Mouse (Mus musculus): ENCODE data around the gene Gatad1. TPM values are rescaled to one million over a fixed set of nuclear protein-coding genes. Genes with fewer than 3 reads are reported as not detected.

Gatad1 gene
- polyA plus RNA-seq, 1 experiment, result 125 TPM

GRCm38 (mm10) chr5:3651621-3652020 is 5.4 kb downstream of the Gatad1 start:
- no peaks in the 10 kb centered on the region for H3K27me3 ChIP-seq (ENCODE audit: control insufficient read depth, insufficient read depth, insufficient read length)
- H3ac ChIP-seq (ENCODE audit: control insufficient read depth, insufficient read length, low read depth), result no peak overlapping the region
- H3K79me2 ChIP-seq (ENCODE audit: control insufficient read depth, insufficient read depth), result peaks cover 5% of the 10 kb centered on the region
- H3K79me3 ChIP-seq (ENCODE audit: low read depth), result peaks cover 2% of the 10 kb centered on the region
- H3K36me3 ChIP-seq (ENCODE audit: control insufficient read depth, insufficient read depth), result no peaks in the 10 kb centered on the region
- TF ChIP-seq USF1 (IDR thresholded peaks at IDR 0.05; ENCODE audit: low read depth) (no peak), MYOG (IDR thresholded peaks at IDR 0.05; ENCODE audit: control insufficient read depth, extremely low read depth, insufficient read length) (no peak), CTCF (IDR thresholded peaks at IDR 0.05; ENCODE audit: control insufficient read depth, insufficient read depth, insufficient read length) (no peak), MAX (IDR thresholded peaks at IDR 0.05) (no peak), CEBPB (IDR thresholded peaks at IDR 0.05; ENCODE audit: low read depth) (no peak), FOSL1 (IDR thresholded peaks at IDR 0.05; ENCODE audit: insufficient read depth, low read length, poor library complexity, severe bottlenecking) (no peak), MYOD1 (IDR thresholded peaks at IDR 0.05; ENCODE audit: control insufficient read depth, insufficient read length, low read depth) (no peak)
- no peak overlapping the region for H3K4me3 ChIP-seq (ENCODE audit: insufficient read depth, poor library complexity, severe bottlenecking)

GRCm38 (mm10) chr5:3650881-3651280 is 6.1 kb downstream of the Gatad1 start, which contains the start of gene Tmbim7:
Gene Tmbim7 (plus strand): TSS chr5:3651181.
- no peaks in the 10 kb centered on the region for H3K27me3 ChIP-seq (ENCODE audit: control insufficient read depth, insufficient read depth, insufficient read length)
- no peak within 1 kb of the TSS for H3ac ChIP-seq (ENCODE audit: control insufficient read depth, insufficient read length, low read depth)
- H3K36me3 ChIP-seq (ENCODE audit: control insufficient read depth, insufficient read depth), result peaks cover 1% of the 10 kb centered on the region
- H3K79me3 ChIP-seq (ENCODE audit: low read depth), result peaks cover 9% of the 10 kb centered on the region
- peaks cover 13% of the 10 kb centered on the region for H3K79me2 ChIP-seq (ENCODE audit: control insufficient read depth, insufficient read depth)
- TF ChIP-seq MYOD1 (IDR thresholded peaks at IDR 0.05; ENCODE audit: control insufficient read depth, insufficient read length, low read depth), result no peak
- no peak for TF ChIP-seq CEBPB (IDR thresholded peaks at IDR 0.05; ENCODE audit: low read depth)
- no peak for TF ChIP-seq USF1 (IDR thresholded peaks at IDR 0.05; ENCODE audit: low read depth)
- no peak for TF ChIP-seq MAX (IDR thresholded peaks at IDR 0.05)
- TF ChIP-seq MYOG (IDR thresholded peaks at IDR 0.05; ENCODE audit: control insufficient read depth, extremely low read depth, insufficient read length), result no peak
- no peak for TF ChIP-seq FOSL1 (IDR thresholded peaks at IDR 0.05; ENCODE audit: insufficient read depth, low read length, poor library complexity, severe bottlenecking)
- TF ChIP-seq CTCF (IDR thresholded peaks at IDR 0.05; ENCODE audit: control insufficient read depth, insufficient read depth, insufficient read length), result no peak
- H3K4me3 ChIP-seq (ENCODE audit: insufficient read depth, poor library complexity, severe bottlenecking), result no peak within 1 kb of the TSS

- Histone ChIP-seq H3K79me3 (ENCODE audit: low read depth) (peaks cover 18% of the 10 kb centered on the region), H3K36me3 (ENCODE audit: control insufficient read depth, insufficient read depth) (peaks cover 20% of the 10 kb centered on the region), H3ac (ENCODE audit: control insufficient read depth, insufficient read length, low read depth) (no peak overlapping the region), H3K27me3 (ENCODE audit: control insufficient read depth, insufficient read depth, insufficient read length) (no peaks in the 10 kb centered on the region), H3K79me2 (ENCODE audit: control insufficient read depth, insufficient read depth) (peaks cover 32% of the 10 kb centered on the region), H3K4me3 (ENCODE audit: insufficient read depth, poor library complexity, severe bottlenecking) (no peak overlapping the region)
- no peak for TF ChIP-seq CTCF (IDR thresholded peaks at IDR 0.05; ENCODE audit: control insufficient read depth, insufficient read depth, insufficient read length)
- TF ChIP-seq USF1 (IDR thresholded peaks at IDR 0.05; ENCODE audit: low read depth), result no peak
- TF ChIP-seq MYOG (IDR thresholded peaks at IDR 0.05; ENCODE audit: control insufficient read depth, extremely low read depth, insufficient read length), result no peak
These were observed 8.2 kb downstream of the Gatad1 start for GRCm38 (mm10) chr5:3648849-3649210.

- no peak for TF ChIP-seq USF1 (IDR thresholded peaks at IDR 0.05; ENCODE audit: low read depth)
- no peak for TF ChIP-seq MAX (IDR thresholded peaks at IDR 0.05)
- Histone ChIP-seq H3ac (ENCODE audit: control insufficient read depth, insufficient read length, low read depth) (no peak overlapping the region), H3K79me2 (ENCODE audit: control insufficient read depth, insufficient read depth) (peaks cover 32% of the 10 kb centered on the region), H3K36me3 (ENCODE audit: control insufficient read depth, insufficient read depth) (peaks cover 20% of the 10 kb centered on the region), H3K27me3 (ENCODE audit: control insufficient read depth, insufficient read depth, insufficient read length) (no peaks in the 10 kb centered on the region), H3K4me3 (ENCODE audit: insufficient read depth, poor library complexity, severe bottlenecking) (no peak overlapping the region), H3K79me3 (ENCODE audit: low read depth) (peaks cover 18% of the 10 kb centered on the region)
These were observed 8.7 kb downstream of the Gatad1 start for GRCm38 (mm10) chr5:3648206-3648848.

- Histone ChIP-seq H3K79me2 (ENCODE audit: control insufficient read depth, insufficient read depth) (peaks cover 32% of the 10 kb centered on the region), H3K36me3 (ENCODE audit: control insufficient read depth, insufficient read depth) (peaks cover 20% of the 10 kb centered on the region), H3K27me3 (ENCODE audit: control insufficient read depth, insufficient read depth, insufficient read length) (no peaks in the 10 kb centered on the region), H3ac (ENCODE audit: control insufficient read depth, insufficient read length, low read depth) (peak overlapping the region; percentile 96), H3K4me3 (ENCODE audit: insufficient read depth, poor library complexity, severe bottlenecking) (peak overlapping the region; percentile 61), H3K79me3 (ENCODE audit: low read depth) (peaks cover 19% of the 10 kb centered on the region)
- TF ChIP-seq CTCF (IDR thresholded peaks at IDR 0.05; ENCODE audit: control insufficient read depth, insufficient read depth, insufficient read length) (peak; percentile 3), FOSL1 (IDR thresholded peaks at IDR 0.05; ENCODE audit: insufficient read depth, low read length, poor library complexity, severe bottlenecking) (no peak)
These were observed 9.3 kb downstream of the Gatad1 start for GRCm38 (mm10) chr5:3647708-3648121.

GRCm38 (mm10) chr5:3646991-3647707 is 9.8 kb downstream of the Gatad1 start:
- H3K4me3 ChIP-seq (ENCODE audit: insufficient read depth, poor library complexity, severe bottlenecking), result peak overlapping the region; percentile 61
- peak overlapping the region; percentile 96 for H3ac ChIP-seq (ENCODE audit: control insufficient read depth, insufficient read length, low read depth)
- H3K79me3 ChIP-seq (ENCODE audit: low read depth), result peaks cover 19% of the 10 kb centered on the region
- H3K27me3 ChIP-seq (ENCODE audit: control insufficient read depth, insufficient read depth, insufficient read length), result no peaks in the 10 kb centered on the region
- H3K79me2 ChIP-seq (ENCODE audit: control insufficient read depth, insufficient read depth), result peaks cover 32% of the 10 kb centered on the region
- H3K36me3 ChIP-seq (ENCODE audit: control insufficient read depth, insufficient read depth), result peaks cover 20% of the 10 kb centered on the region
- TF ChIP-seq MYOD1 (IDR thresholded peaks at IDR 0.05; ENCODE audit: control insufficient read depth, insufficient read length, low read depth) (no peak), CTCF (IDR thresholded peaks at IDR 0.05; ENCODE audit: control insufficient read depth, insufficient read depth, insufficient read length) (peak; percentile 17)

Data from C2C12 (cell line).